Mouse (Mus musculus) limb, embryonic 11.5 days (tissue): Measurements from ENCODE around the gene Sh3gl1. TPM values are rescaled to one million over a fixed set of nuclear protein-coding genes. Genes with fewer than 3 reads are reported as not detected.

Experiments
- ATAC-seq: fragments of 200-750 bp; cut with Nextera tagmentation; 2 replicates; pipeline ENCODE4 v1.8.0; 2017; ENCODE audit warnings: low read depth; ENCODE audit not compliant: insufficient number of reproducible peaks, low FRiP score, low TSS enrichment
- DNase-seq: peaks from one replicate; pipeline ENCODE4 v3.0.0-alpha.2; 2015; ENCODE audit warnings: low spot score
- H3K27ac ChIP-seq: fragments of 300-500 bp; sonication (generic); replicated peaks from 2 replicates; pipeline ENCODE4 v1.5.1; 2014; ENCODE audit warnings: low read depth, mild to moderate bottlenecking, low read length
- H3K27me3 ChIP-seq: fragments of 300-500 bp; sonication (generic); 2 replicates; pipeline ENCODE4 v1.6.1; 2014; ENCODE audit warnings: mild to moderate bottlenecking, low read length, mixed read lengths; ENCODE audit not compliant: control insufficient read depth, insufficient read depth
- H3K36me3 ChIP-seq: fragments of 300-500 bp; sonication (generic); 2 replicates; pipeline ENCODE4 v1.6.1; 2014; ENCODE audit warnings: mild to moderate bottlenecking, low read length, moderate library complexity, mixed read lengths; ENCODE audit not compliant: control insufficient read depth, insufficient read depth
- H3K4me1 ChIP-seq: fragments of 300-500 bp; sonication (generic); 2 replicates; pipeline ENCODE4 v1.6.1; 2014; ENCODE audit warnings: low read length, mixed read lengths; ENCODE audit not compliant: control insufficient read depth, insufficient read depth
- H3K4me2 ChIP-seq: fragments of 300-500 bp; sonication (generic); 2 replicates; pipeline ENCODE4 v1.6.1; 2014; ENCODE audit warnings: low read depth, mild to moderate bottlenecking, moderate library complexity; ENCODE audit not compliant: severe bottlenecking
- H3K4me3 ChIP-seq: fragments of 300-500 bp; sonication (generic); 2 replicates; pipeline ENCODE4 v1.5.1; 2014; ENCODE audit warnings: low read depth, low read length
- H3K9ac ChIP-seq: fragments of 300-500 bp; sonication (generic); 2 replicates; pipeline ENCODE4 v1.6.1; 2014; ENCODE audit warnings: mild to moderate bottlenecking, low read length
- H3K9me3 ChIP-seq: fragments of 300-500 bp; sonication (generic); 2 replicates; pipeline ENCODE4 v1.6.1; 2016; ENCODE audit warnings: low read length; ENCODE audit not compliant: control insufficient read depth
- WGBS: fragments of 180-500 bp; shearing (Covaris S2); extraction: QIAGEN DNeasy Blood & Tissue Kit; methylation state at CpG from one replicate; pipeline ENCODE4 v1.1.7; 2014; 5-methylcytosine and 5-hydroxymethylcytosine counted together
- polyA plus RNA-seq: library from polyadenylated mRNA; unstranded; fragments of >200 nt; fragmentation: Nextera tagmentation; extraction: Ambion mirVana; gene quantifications from 2 replicates; pipeline ENCODE4 v1.2.1, GENCODE M21; 2014

The Sh3gl1 gene
- polyA plus RNA-seq, 1 experiment from 2014 or later = 154 TPM

DNA sequence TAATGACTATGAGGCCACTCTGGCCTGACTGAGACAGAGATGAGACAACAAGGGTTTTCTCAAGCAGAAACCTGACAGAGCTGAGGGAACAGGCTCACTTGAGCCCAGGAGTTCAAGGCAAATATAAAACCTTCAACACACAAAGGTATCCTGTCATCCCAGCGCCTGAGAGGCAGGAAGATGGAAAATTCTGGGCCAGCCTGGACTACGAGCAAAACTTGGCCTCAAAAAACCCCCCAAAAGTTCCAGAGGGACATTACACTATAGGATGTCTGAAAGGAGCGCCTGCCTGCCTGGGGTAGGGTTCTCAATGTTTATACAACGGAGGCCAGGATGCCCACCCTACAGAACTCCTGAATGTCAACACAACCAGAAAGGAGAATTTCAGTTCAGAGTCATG lies 1.2 kb downstream of the Sh3gl1 start:
- H3K9me3 ChIP-seq = no peaks in the 10 kb centered on the region
- peak overlapping the region; percentile 81 for H3K4me3 ChIP-seq
- no peaks in the 10 kb centered on the region for H3K27me3 ChIP-seq
- peaks cover 8% of the 10 kb centered on the region; the same call in 1 of the 2 replicates for H3K4me1 ChIP-seq
- peak overlapping the region; percentile 48 for H3K4me2 ChIP-seq
- ATAC-seq (no peak), DNase-seq (no peak)
- H3K27ac ChIP-seq = no peak overlapping the region
- H3K9ac ChIP-seq = peak overlapping the region; percentile 22; the same call in 1 of the 2 replicates
- H3K36me3 ChIP-seq = peaks cover 10% of the 10 kb centered on the region
- WGBS = 88% methylated on average over 4 of the region's 4 CpGs

DNA sequence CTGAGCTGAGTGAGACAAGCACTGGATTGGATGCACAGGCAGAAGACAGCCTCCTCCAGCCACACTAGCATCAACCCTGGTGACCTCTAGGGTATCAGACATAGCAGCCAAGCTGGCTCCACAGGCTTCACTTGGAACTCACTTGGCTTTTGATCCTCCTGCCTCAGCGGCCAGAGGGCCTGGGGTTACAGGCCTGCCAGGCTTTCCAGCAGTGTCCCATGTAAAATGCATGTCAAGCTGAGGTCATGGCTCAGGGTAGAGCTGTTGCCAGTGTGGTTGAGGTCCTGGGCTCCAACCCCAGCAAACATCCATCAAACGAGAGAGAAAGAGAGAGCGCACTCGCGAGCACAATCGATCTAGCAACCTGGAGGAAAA lies 1.7 kb downstream of the Sh3gl1 start:
- Histone ChIP-seq H3K27me3 (no peaks in the 10 kb centered on the region), H3K4me1 (peaks cover 8% of the 10 kb centered on the region; the same call in 1 of the 2 replicates), H3K9me3 (no peaks in the 10 kb centered on the region), H3K27ac (no peak overlapping the region), H3K4me3 (no peak overlapping the region), H3K9ac (no peak overlapping the region), H3K4me2 (no peak overlapping the region), H3K36me3 (peaks cover 10% of the 10 kb centered on the region)
- WGBS = 81% methylated on average over 6 of the region's 6 CpGs
- DNase-seq (no peak), ATAC-seq (no peak)

GRCm38 (mm10) chr17:56034040-56034725 lies 2.3 kb downstream of the Sh3gl1 start:
- Histone ChIP-seq H3K9me3 (no peaks in the 10 kb centered on the region), H3K27me3 (no peaks in the 10 kb centered on the region), H3K4me2 (no peak overlapping the region), H3K4me3 (no peak overlapping the region), H3K36me3 (peaks cover 14% of the 10 kb centered on the region), H3K27ac (no peak overlapping the region), H3K4me1 (peaks cover 8% of the 10 kb centered on the region; the same call in 1 of the 2 replicates), H3K9ac (no peak overlapping the region)
- 91% methylated on average over 7 of the region's 7 CpGs for WGBS
- ATAC-seq = no peak
- no peak for DNase-seq

DNA sequence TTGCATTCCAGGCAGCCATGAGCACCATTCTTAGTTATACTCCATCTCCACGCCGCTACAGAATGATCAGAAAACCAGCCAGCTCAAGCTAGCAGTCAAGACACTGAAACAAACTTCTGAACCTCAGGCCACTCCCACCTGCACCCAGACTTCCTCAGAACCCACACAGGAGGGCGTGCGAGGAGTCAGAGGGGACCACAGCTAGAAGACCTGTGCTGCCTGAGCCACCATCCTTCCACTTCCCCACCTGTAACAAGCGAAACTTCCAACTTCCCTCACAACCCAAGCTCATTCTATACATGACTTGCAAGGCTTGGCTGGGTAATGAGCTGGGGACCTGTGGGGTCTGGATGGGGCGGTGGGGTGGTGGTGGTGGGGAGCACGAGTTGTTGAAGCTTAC lies 3.6 kb downstream of the Sh3gl1 start:
- DNase-seq (no peak), ATAC-seq (no peak)
- 79% methylated on average over 7 of the region's 7 CpGs for WGBS
- peaks cover 14% of the 10 kb centered on the region for H3K36me3 ChIP-seq
- H3K4me2 ChIP-seq = no peak overlapping the region
- peaks cover 8% of the 10 kb centered on the region; the same call in 1 of the 2 replicates for H3K4me1 ChIP-seq
- no peak overlapping the region for H3K4me3 ChIP-seq
- H3K9me3 ChIP-seq = no peaks in the 10 kb centered on the region
- no peaks in the 10 kb centered on the region for H3K27me3 ChIP-seq
- H3K27ac ChIP-seq = no peak overlapping the region
- no peak overlapping the region for H3K9ac ChIP-seq

- ATAC-seq (no peak), DNase-seq (no peak)
- Histone ChIP-seq H3K27me3 (no peaks in the 10 kb centered on the region), H3K4me3 (no peak overlapping the region), H3K9ac (no peak overlapping the region), H3K4me1 (peaks cover 8% of the 10 kb centered on the region; the same call in 1 of the 2 replicates), H3K9me3 (no peaks in the 10 kb centered on the region), H3K27ac (no peak overlapping the region), H3K4me2 (no peak overlapping the region), H3K36me3 (peaks cover 14% of the 10 kb centered on the region)
- WGBS = 77% methylated on average over 6 of the region's 6 CpGs
Observed at GRCm38 (mm10) chr17:56032127-56032733, 4.2 kb downstream of the Sh3gl1 start.

GRCm38 (mm10) chr17:56031431-56031830 lies 5.0 kb downstream of the Sh3gl1 start:
- no peak overlapping the region for H3K4me3 ChIP-seq
- no peak for ATAC-seq
- peaks cover 14% of the 10 kb centered on the region for H3K36me3 ChIP-seq
- no peak overlapping the region for H3K27ac ChIP-seq
- no peaks in the 10 kb centered on the region for H3K27me3 ChIP-seq
- no peak overlapping the region for H3K9ac ChIP-seq
- DNase-seq = no peak
- peaks cover 8% of the 10 kb centered on the region; the same call in 1 of the 2 replicates for H3K4me1 ChIP-seq
- no peak overlapping the region for H3K4me2 ChIP-seq
- WGBS = 89% methylated on average over 7 of the region's 7 CpGs
- H3K9me3 ChIP-seq = no peaks in the 10 kb centered on the region

DNA sequence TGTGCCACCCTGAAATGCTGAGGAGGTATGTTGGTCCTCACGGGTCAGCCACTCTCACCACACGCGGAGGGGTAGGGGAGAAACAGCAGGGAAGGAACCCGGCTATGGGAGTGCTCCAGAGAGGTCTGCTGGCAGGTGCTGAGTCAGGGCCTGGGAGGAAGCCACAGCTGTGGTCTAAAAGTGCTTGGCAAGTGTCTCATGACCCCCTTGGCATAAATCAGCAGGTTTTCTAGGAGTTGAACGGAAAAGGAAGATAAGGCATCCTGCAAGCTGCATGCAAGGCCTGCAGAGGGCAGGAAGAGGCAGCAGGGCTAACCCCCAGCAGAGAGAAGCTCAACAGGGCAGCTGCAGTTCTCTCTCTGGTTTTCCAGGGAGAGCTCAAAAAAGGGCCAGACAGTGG lies 5.5 kb downstream of the Sh3gl1 start:
- DNase-seq = no peak
- WGBS = 64% methylated on average over 5 of the region's 5 CpGs
- peaks cover 8% of the 10 kb centered on the region; the same call in 1 of the 2 replicates for H3K4me1 ChIP-seq
- no peak overlapping the region for H3K4me3 ChIP-seq
- no peak for ATAC-seq
- peaks cover 14% of the 10 kb centered on the region for H3K36me3 ChIP-seq
- H3K27ac ChIP-seq = no peak overlapping the region
- H3K27me3 ChIP-seq = no peaks in the 10 kb centered on the region
- no peak overlapping the region for H3K9ac ChIP-seq
- no peak overlapping the region for H3K4me2 ChIP-seq
- H3K9me3 ChIP-seq = no peaks in the 10 kb centered on the region

- Histone ChIP-seq H3K27ac (no peak overlapping the region), H3K27me3 (no peaks in the 10 kb centered on the region), H3K9ac (no peak overlapping the region), H3K4me1 (peaks cover 5% of the 10 kb centered on the region; the same call in 1 of the 2 replicates), H3K9me3 (no peaks in the 10 kb centered on the region), H3K4me3 (no peak overlapping the region), H3K36me3 (peaks cover 14% of the 10 kb centered on the region), H3K4me2 (no peak overlapping the region)
- WGBS = 90% methylated on average over 9 of the region's 9 CpGs
- DNase-seq = no peak
- ATAC-seq = no peak
Observed at GRCm38 (mm10) chr17:56030238-56030870, 6.1 kb downstream of the Sh3gl1 start.
